Mouse (Mus musculus): Measurements from ENCODE around the gene Arxes2. TPM values are rescaled to one million over a fixed set of nuclear protein-coding genes. Genes with fewer than 3 reads are reported as not detected.

The Arxes2 gene
- polyA plus RNA-seq, 1 experiment from 2014 or later, result 98.7 TPM

- no peak overlapping the region for H3K27ac ChIP-seq
- H3K4me2 ChIP-seq, result no peak overlapping the region
- H3K9me3 ChIP-seq, result no peaks in the 10 kb centered on the region
- ATAC-seq (ENCODE audit: insufficient number of reproducible peaks, insufficient read depth, low FRiP score, low TSS enrichment, low read depth), result no peak
- no peak overlapping the region for H3K9ac ChIP-seq (replicated peaks)
- WGBS, result 88% methylated on average over 1 of the region's 1 CpGs
- H3K4me3 ChIP-seq (replicated peaks), result no peak overlapping the region
- H3K36me3 ChIP-seq, result no peaks in the 10 kb centered on the region
- peaks cover 11% of the 10 kb centered on the region for H3K27me3 ChIP-seq
- H3K4me1 ChIP-seq (replicated peaks), result no peaks in the 10 kb centered on the region
Measured at GRCm38 (mm10) chrX:136043726-136044125, 50.1 kb downstream of the Arxes2 start.

Other genes with a start within 250 kb of the Arxes2 start
- gene Bhlhb9, start 196.2 kb upstream of the Arxes2 start, polyA plus RNA-seq (2016; fragmentation: Nextera tagmentation; extraction: Ambion mirVana), result 70.4 and 74.2 TPM in 2 replicates
- gene Gprasp2, start 154.8 kb upstream of the Arxes2 start, polyA plus RNA-seq (2016; fragmentation: Nextera tagmentation; extraction: Ambion mirVana), result 55.2 and 55.9 TPM in 2 replicates
- gene Arxes1, start 39.5 kb downstream of the Arxes2 start, polyA plus RNA-seq (2016; fragmentation: Nextera tagmentation; extraction: Ambion mirVana), result 49.8 and 50.9 TPM in 2 replicates
- gene Bex2, start 74.4 kb downstream of the Arxes2 start, polyA plus RNA-seq (2016; fragmentation: Nextera tagmentation; extraction: Ambion mirVana), result 218 and 236 TPM in 2 replicates
- gene Nxf3, start 91.4 kb downstream of the Arxes2 start, polyA plus RNA-seq (2016; fragmentation: Nextera tagmentation; extraction: Ambion mirVana), result not detected in 2 replicates
- gene Bex4, start 145.2 kb downstream of the Arxes2 start, polyA plus RNA-seq (2016; fragmentation: Nextera tagmentation; extraction: Ambion mirVana), result 59.3 and 71.3 TPM in 2 replicates
- gene Tceal8, start 178.5 kb downstream of the Arxes2 start, polyA plus RNA-seq (2016; fragmentation: Nextera tagmentation; extraction: Ambion mirVana), result 189 and 197 TPM in 2 replicates
- 12.7 and 13.8 TPM in 2 replicates for gene Tceal5, start 210.1 kb downstream of the Arxes2 start, polyA plus RNA-seq (2016; fragmentation: Nextera tagmentation; extraction: Ambion mirVana)
- 10.1 and 12.7 TPM in 2 replicates for gene Tceal7, start 221.0 kb downstream of the Arxes2 start, polyA plus RNA-seq (2016; fragmentation: Nextera tagmentation; extraction: Ambion mirVana)
- gene Bex1, start 221.7 kb downstream of the Arxes2 start, polyA plus RNA-seq (2016; fragmentation: Nextera tagmentation; extraction: Ambion mirVana), result 91.8 and 92.3 TPM in 2 replicates

All from limb, embryonic 12.5 days (tissue).